Mouse (Mus musculus) thymus, adult 2 months (tissue): ENCODE results near the gene St3gal6. TPM values are rescaled to one million over a fixed set of nuclear protein-coding genes. Genes with fewer than 3 reads are reported as not detected.
A peak's percentile ranks its signal among the peaks of the same experiment; 100 is the strongest.
"Not testable (repeated sequence)": the region's sequence is repeated elsewhere in the genome, so short reads cannot be mapped to it uniquely, and the experiment has no call there.

Experiments
- DNase-seq: peaks from one replicate; pipeline ENCODE4 v3.0.0; 2021
- H3K27ac ChIP-seq: fragments of 200-500 bp; 2 replicates; pipeline ENCODE4 v1.5.1; 2012; ENCODE audit warnings: low read length, control low read depth; ENCODE audit not compliant: control insufficient read depth, insufficient read depth
- H3K27me3 ChIP-seq: fragments of 200-500 bp; 2 replicates; pipeline ENCODE4 v1.6.1; 2012; ENCODE audit warnings: mild to moderate bottlenecking, low read length, moderate library complexity, mixed read lengths; ENCODE audit not compliant: control insufficient read depth, insufficient read depth
- H3K36me3 ChIP-seq: fragments of 200-500 bp; 2 replicates; pipeline ENCODE4 v1.6.1; 2012; ENCODE audit warnings: mild to moderate bottlenecking, low read length, moderate library complexity; ENCODE audit not compliant: control insufficient read depth, insufficient read depth
- H3K4me1 ChIP-seq: fragments of 200-500 bp; replicated peaks from 2 replicates; pipeline ENCODE4 v1.6.1; 2012; ENCODE audit warnings: low read length; ENCODE audit not compliant: control insufficient read depth, insufficient read depth
- H3K4me3 ChIP-seq: fragments of 200-500 bp; 2 replicates; pipeline ENCODE4 v1.5.1; 2012; ENCODE audit warnings: mild to moderate bottlenecking, low read length, control low read depth, moderate library complexity; ENCODE audit not compliant: control insufficient read depth, insufficient read depth
- CTCF ChIP-seq: fragments of 200-500 bp; IDR thresholded peaks from 2 replicates; pipeline ENCODE4 v1.5.1; 2012; ENCODE audit warnings: mild to moderate bottlenecking, control low read depth, low read length, moderate library complexity, borderline replicate concordance; ENCODE audit not compliant: control insufficient read depth, poor library complexity, insufficient read depth; ENCODE audit errors: extremely low read depth
- POLR2A ChIP-seq: fragments of 200-500 bp; IDR thresholded peaks from 2 replicates; pipeline ENCODE4 v1.6.1; 2012; ENCODE audit warnings: mild to moderate bottlenecking, low read length, control low read depth, moderate library complexity; ENCODE audit not compliant: control insufficient read depth, poor library complexity, insufficient read depth; ENCODE audit errors: extremely low read depth
- WGBS: fragments of 180-500 bp; shearing (Covaris S2); methylation state at CpG from one replicate; pipeline ENCODE4 v1.1.7; 2018; 5-methylcytosine and 5-hydroxymethylcytosine counted together
- polyA plus RNA-seq: library from polyadenylated mRNA; depleted of rRNA; stranded (reverse); fragments of >200 nt; gene quantifications from 2 replicates; pipeline ENCODE4 v1.2.3, GENCODE M21; 2012

The St3gal6 gene
- polyA plus RNA-seq, 1 experiment: 21.8 TPM

DNA sequence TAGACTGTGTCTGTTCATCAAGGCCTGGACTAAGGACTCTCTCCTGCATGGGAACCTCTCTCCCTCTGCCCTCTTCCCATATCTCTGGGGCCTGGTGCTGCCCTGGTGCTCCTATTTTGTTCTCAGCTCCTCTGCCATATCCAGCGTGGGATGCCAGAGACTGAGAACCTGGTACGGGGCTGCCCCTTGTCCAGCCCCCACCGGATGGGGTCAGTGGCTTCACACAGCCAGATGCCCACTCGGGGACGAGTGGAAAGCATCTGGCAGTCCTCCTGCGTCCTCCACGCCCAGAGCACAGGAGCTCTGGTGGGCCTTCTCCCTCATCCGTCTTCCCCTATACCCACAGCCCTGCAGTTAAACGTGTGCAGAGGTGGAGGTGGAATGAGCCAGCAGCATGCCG lies 63.7 kb downstream of the St3gal6 start:
- no peak for DNase-seq
- no peaks in the 10 kb centered on the region for H3K27me3 ChIP-seq
- WGBS: 93% methylated on average over 10 of the region's 10 CpGs
- no peak overlapping the region for H3K27ac ChIP-seq
- no peaks in the 10 kb centered on the region; the same call in 1 of the 2 replicates for H3K4me1 ChIP-seq
- H3K4me3 ChIP-seq: no peak overlapping the region
- no peaks in the 10 kb centered on the region for H3K36me3 ChIP-seq
- TF ChIP-seq POLR2A: no peak
- no peak for TF ChIP-seq CTCF

DNA sequence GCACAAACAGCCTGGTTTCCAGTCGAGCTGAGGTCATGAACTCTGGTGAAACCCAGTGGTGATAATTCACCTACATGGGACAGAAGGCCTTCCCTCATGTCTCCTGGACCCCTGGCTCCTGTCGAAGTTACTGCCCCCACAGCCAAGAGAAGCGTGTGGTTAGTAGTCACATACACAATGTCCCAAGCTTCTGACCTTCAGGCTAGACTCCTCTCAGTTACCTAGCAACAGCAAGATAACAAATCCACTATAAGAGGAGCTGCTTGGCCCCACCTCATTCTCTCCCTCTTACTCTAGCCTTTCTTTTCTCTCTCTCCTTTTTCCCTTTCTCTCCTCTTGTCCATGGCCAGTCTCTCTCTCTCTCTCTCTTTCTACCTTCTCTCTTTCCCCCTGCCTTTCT lies 64.1 kb downstream of the St3gal6 start:
- not testable (repeated sequence) for DNase-seq, H3K4me3 ChIP-seq, H3K36me3 ChIP-seq, H3K4me1 ChIP-seq, H3K27me3 ChIP-seq, H3K27ac ChIP-seq
- WGBS: 78% methylated on average over 3 of the region's 3 CpGs

DNA sequence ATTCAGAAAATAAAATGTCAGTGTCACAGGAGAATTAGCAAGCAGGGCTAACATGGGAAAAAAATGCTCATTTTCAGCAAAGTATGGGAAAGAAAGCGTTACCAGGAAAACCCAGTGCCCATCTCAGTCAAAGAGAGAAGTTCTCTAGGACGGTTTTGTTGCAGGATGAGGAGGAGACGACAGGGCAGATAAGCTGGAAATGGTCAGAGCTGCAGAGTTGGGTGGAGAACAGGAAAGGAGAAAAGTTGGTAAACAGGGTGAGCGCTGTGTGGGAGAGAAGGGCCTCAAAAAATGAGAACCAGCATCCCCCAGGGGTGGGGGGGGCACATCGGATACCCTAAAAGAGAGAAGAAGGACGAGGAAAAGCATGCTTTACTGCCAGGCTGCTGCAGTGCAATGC lies 67.1 kb downstream of the St3gal6 start:
- Histone ChIP-seq H3K4me1 (no peaks in the 10 kb centered on the region), H3K27me3 (no peaks in the 10 kb centered on the region), H3K4me3 (no peak overlapping the region), H3K27ac (no peak overlapping the region), H3K36me3 (no peaks in the 10 kb centered on the region)
- WGBS: 85% methylated on average over 6 of the region's 6 CpGs
- no peak for TF ChIP-seq POLR2A
- no peak for DNase-seq

DNA sequence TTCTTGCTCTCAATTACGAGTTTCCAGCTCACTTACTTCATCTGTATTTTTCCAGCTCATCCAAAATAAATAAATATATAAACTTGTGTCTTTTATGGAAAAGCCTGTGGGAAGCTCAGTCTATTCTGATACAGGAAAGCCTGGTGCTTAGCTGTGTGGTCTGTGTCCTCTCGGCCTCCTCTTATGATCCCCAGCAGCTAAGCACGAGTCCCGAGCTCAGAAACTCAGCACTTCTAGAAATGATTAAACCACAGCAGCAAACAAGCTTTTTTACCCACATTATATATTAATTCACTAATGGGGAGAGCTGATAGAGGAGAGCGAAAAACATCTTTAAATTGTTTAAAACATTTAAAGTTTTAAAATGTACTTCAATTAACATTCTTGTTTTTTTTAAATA lies 67.6 kb downstream of the St3gal6 start:
- Histone ChIP-seq H3K27ac (no peak overlapping the region), H3K27me3 (no peaks in the 10 kb centered on the region), H3K36me3 (no peaks in the 10 kb centered on the region), H3K4me3 (no peak overlapping the region), H3K4me1 (no peaks in the 10 kb centered on the region)
- 92% methylated on average over 5 of the region's 5 CpGs for WGBS
- no peak for DNase-seq
- TF ChIP-seq CTCF (no peak), POLR2A (no peak)

DNA sequence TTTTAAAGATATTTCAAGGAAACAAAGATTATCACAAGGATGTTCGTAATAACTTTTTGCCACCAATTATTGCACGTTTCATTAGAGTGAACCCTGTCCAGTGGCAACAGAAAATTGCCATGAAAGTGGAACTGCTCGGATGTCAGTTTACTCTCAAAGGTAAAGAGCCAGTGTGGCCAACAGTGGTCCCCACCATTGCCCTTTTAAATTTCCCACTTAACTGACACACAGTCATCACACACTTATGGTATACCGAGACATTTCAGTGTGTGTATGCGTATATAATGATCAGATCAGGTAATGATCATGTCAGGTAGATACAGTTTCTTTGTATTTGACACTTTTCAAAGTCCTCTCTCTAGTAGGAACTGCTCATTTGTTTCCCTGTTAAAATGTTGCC lies 68.9 kb downstream of the St3gal6 start:
- Histone ChIP-seq H3K36me3 (no peaks in the 10 kb centered on the region), H3K4me1 (no peaks in the 10 kb centered on the region), H3K27ac (no peak overlapping the region), H3K4me3 (no peak overlapping the region), H3K27me3 (no peaks in the 10 kb centered on the region)
- no peak for DNase-seq
- 84% methylated on average over 5 of the region's 5 CpGs for WGBS
- TF ChIP-seq POLR2A: no peak
- no peak for TF ChIP-seq CTCF

DNA sequence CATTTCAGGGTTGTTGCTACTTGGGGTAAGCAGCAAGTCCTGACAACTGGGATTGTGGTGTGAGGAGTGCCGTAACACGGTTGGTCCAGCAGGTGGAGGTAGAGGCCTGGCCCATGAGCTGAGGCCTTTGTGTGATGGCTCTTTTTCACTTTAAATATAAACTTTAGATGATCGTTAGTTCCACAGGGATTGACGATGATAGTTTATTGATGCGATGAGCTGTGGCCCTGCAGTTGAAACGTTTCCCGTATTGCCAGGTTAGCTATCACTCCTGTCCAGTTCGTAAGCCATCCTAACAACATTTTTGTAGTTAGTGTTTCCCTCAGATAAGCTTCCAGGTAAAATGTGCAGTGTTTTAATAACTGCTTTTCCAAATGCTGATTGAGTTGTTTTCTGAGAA lies 69.4 kb downstream of the St3gal6 start:
- H3K4me3 ChIP-seq: no peak overlapping the region
- peak; percentile 56 for DNase-seq
- no peaks in the 10 kb centered on the region for H3K36me3 ChIP-seq
- no peaks in the 10 kb centered on the region for H3K27me3 ChIP-seq
- TF ChIP-seq CTCF: peak; percentile 79; the same call in 1 of the 2 replicates
- TF ChIP-seq POLR2A: no peak
- no peaks in the 10 kb centered on the region for H3K4me1 ChIP-seq
- no peak overlapping the region for H3K27ac ChIP-seq
- WGBS: 44% methylated on average over 8 of the region's 8 CpGs

DNA sequence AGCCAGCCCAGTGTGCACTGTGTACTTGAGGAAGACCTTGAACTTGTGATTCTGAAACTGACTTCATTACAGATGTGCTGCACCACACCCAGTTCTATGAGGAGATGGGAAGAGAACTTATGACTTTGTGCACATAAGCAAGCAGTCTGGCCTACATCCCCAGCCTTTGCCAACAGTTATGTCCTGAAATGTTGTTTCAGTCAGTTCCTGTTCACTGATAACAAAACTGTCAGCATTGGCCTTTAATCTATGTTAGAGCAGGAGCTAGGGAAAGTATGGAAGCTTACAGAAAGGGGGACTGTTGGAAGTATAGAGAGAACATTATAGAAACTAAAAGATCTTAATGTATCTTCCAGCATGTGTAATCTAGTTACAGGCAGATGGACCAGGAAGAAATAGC lies 70.2 kb downstream of the St3gal6 start:
- no peak for DNase-seq
- Histone ChIP-seq H3K36me3 (no peaks in the 10 kb centered on the region), H3K27me3 (no peaks in the 10 kb centered on the region), H3K4me1 (no peaks in the 10 kb centered on the region), H3K27ac (no peak overlapping the region), H3K4me3 (no peak overlapping the region)
- no peak for TF ChIP-seq POLR2A
- TF ChIP-seq CTCF: no peak
